Mouse (Mus musculus): ENCODE results near the gene Pou2af1. TPM values are rescaled to one million over a fixed set of nuclear protein-coding genes. Genes with fewer than 3 reads are reported as not detected.
A peak's percentile ranks its signal among the peaks of the same experiment; 100 is the strongest.

Pou2af1 gene
- polyA plus RNA-seq, 1 experiment from 2014 or later: not detected

GRCm38 (mm10) chr9:51185386-51185785, 28.1 kb upstream of the Pou2af1 start:
- no peak for TF ChIP-seq CTCF (IDR thresholded peaks at IDR 0.05; ENCODE audit: low read depth)
- peaks cover 6% of the 10 kb centered on the region; the same call in 1 of the 2 replicates for H3K4me1 ChIP-seq (replicated peaks; ENCODE audit: insufficient read depth, low read length)
- H3K36me3 ChIP-seq (ENCODE audit: insufficient read depth, low read length): no peaks in the 10 kb centered on the region
- H3K9ac ChIP-seq (ENCODE audit: low read depth, low read length): no peak overlapping the region
- no peak for ATAC-seq (replicated peaks; ENCODE audit: low FRiP score, low read depth)
- WGBS: 48% methylated on average over 4 of the region's 4 CpGs
- no peak overlapping the region for H3K27ac ChIP-seq
- no peak overlapping the region for H3K4me2 ChIP-seq (ENCODE audit: low read length)
- no peaks in the 10 kb centered on the region for H3K27me3 ChIP-seq (ENCODE audit: insufficient read depth, low read length)
- no peak overlapping the region for H3K4me3 ChIP-seq (replicated peaks; ENCODE audit: low read depth, low read length)
- DNase-seq (ENCODE audit: low spot score): no peak
- no peaks in the 10 kb centered on the region for H3K9me3 ChIP-seq (replicated peaks; ENCODE audit: low read length)

- H3K9me3 ChIP-seq (replicated peaks; ENCODE audit: low read length): no peaks in the 10 kb centered on the region
- no peak overlapping the region for H3K27ac ChIP-seq
- DNase-seq (ENCODE audit: low spot score) (no peak), ATAC-seq (replicated peaks; ENCODE audit: low FRiP score, low read depth) (no peak)
- peaks cover 6% of the 10 kb centered on the region; the same call in 1 of the 2 replicates for H3K4me1 ChIP-seq (replicated peaks; ENCODE audit: insufficient read depth, low read length)
- no peaks in the 10 kb centered on the region for H3K27me3 ChIP-seq (ENCODE audit: insufficient read depth, low read length)
- H3K9ac ChIP-seq (ENCODE audit: low read depth, low read length): no peak overlapping the region
- no peak overlapping the region for H3K4me2 ChIP-seq (ENCODE audit: low read length)
- no peak overlapping the region for H3K4me3 ChIP-seq (replicated peaks; ENCODE audit: low read depth, low read length)
- TF ChIP-seq CTCF (IDR thresholded peaks at IDR 0.05; ENCODE audit: low read depth): no peak
- no peaks in the 10 kb centered on the region for H3K36me3 ChIP-seq (ENCODE audit: insufficient read depth, low read length)
- WGBS: 79% methylated on average over 5 of the region's 5 CpGs
Measured at GRCm38 (mm10) chr9:51185871-51186270, 27.6 kb upstream of the Pou2af1 start.

GRCm38 (mm10) chr9:51190655-51191054, 22.9 kb upstream of the Pou2af1 start:
- no peak for TF ChIP-seq CTCF (IDR thresholded peaks at IDR 0.05; ENCODE audit: low read depth)
- Histone ChIP-seq H3K4me1 (replicated peaks; ENCODE audit: insufficient read depth, low read length) (no peaks in the 10 kb centered on the region), H3K27me3 (ENCODE audit: insufficient read depth, low read length) (no peaks in the 10 kb centered on the region), H3K9me3 (replicated peaks; ENCODE audit: low read length) (no peaks in the 10 kb centered on the region), H3K27ac (no peak overlapping the region), H3K4me3 (replicated peaks; ENCODE audit: low read depth, low read length) (no peak overlapping the region), H3K9ac (ENCODE audit: low read depth, low read length) (no peak overlapping the region), H3K36me3 (ENCODE audit: insufficient read depth, low read length) (no peaks in the 10 kb centered on the region), H3K4me2 (ENCODE audit: low read length) (no peak overlapping the region)
- ATAC-seq (replicated peaks; ENCODE audit: low FRiP score, low read depth): no peak
- DNase-seq (ENCODE audit: low spot score): no peak
- WGBS: 69% methylated on average over 3 of the region's 3 CpGs

- Histone ChIP-seq H3K9me3 (replicated peaks; ENCODE audit: low read length) (no peaks in the 10 kb centered on the region), H3K36me3 (ENCODE audit: insufficient read depth, low read length) (no peaks in the 10 kb centered on the region), H3K9ac (ENCODE audit: low read depth, low read length) (no peak overlapping the region), H3K27me3 (ENCODE audit: insufficient read depth, low read length) (no peaks in the 10 kb centered on the region), H3K4me3 (replicated peaks; ENCODE audit: low read depth, low read length) (no peak overlapping the region), H3K27ac (no peak overlapping the region), H3K4me1 (replicated peaks; ENCODE audit: insufficient read depth, low read length) (no peaks in the 10 kb centered on the region), H3K4me2 (ENCODE audit: low read length) (no peak overlapping the region)
- ATAC-seq (replicated peaks; ENCODE audit: low FRiP score, low read depth) (no peak), DNase-seq (ENCODE audit: low spot score) (no peak)
- 77% methylated on average over 4 of the region's 4 CpGs for WGBS
- no peak for TF ChIP-seq CTCF (IDR thresholded peaks at IDR 0.05; ENCODE audit: low read depth)
Measured at GRCm38 (mm10) chr9:51194790-51195189, 18.7 kb upstream of the Pou2af1 start.

- Histone ChIP-seq H3K9me3 (replicated peaks; ENCODE audit: low read length) (no peaks in the 10 kb centered on the region), H3K4me1 (replicated peaks; ENCODE audit: insufficient read depth, low read length) (no peaks in the 10 kb centered on the region), H3K9ac (ENCODE audit: low read depth, low read length) (no peak overlapping the region), H3K27me3 (ENCODE audit: insufficient read depth, low read length) (no peaks in the 10 kb centered on the region), H3K4me2 (ENCODE audit: low read length) (no peak overlapping the region), H3K27ac (no peak overlapping the region), H3K4me3 (replicated peaks; ENCODE audit: low read depth, low read length) (no peak overlapping the region), H3K36me3 (ENCODE audit: insufficient read depth, low read length) (no peaks in the 10 kb centered on the region)
- no peak for DNase-seq (ENCODE audit: low spot score)
- 88% methylated on average over 2 of the region's 2 CpGs for WGBS
- no peak for ATAC-seq (replicated peaks; ENCODE audit: low FRiP score, low read depth)
- no peak for TF ChIP-seq CTCF (IDR thresholded peaks at IDR 0.05; ENCODE audit: low read depth)
Measured at GRCm38 (mm10) chr9:51208974-51209332, 4.6 kb upstream of the Pou2af1 start.

DNA sequence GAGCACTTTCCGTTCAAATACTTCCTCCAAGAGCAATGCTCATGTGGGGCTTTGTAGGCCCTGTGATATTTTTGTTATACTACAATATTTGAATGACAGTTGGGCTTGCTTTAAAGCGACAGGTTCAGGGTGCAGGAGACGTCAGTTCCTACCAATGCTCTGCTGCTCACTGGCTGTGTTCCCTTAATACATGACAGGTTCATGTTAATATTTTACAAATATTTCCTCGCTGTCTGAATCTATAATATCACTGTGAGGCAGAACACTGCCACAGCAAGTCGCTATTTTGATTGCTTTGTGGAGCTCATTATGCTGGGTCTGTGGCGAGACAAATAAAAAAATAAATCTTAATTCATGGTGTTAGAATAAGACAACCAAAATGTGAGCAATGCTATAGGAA, 2.3 kb upstream of the Pou2af1 start:
- Histone ChIP-seq H3K9ac (ENCODE audit: low read depth, low read length) (no peak overlapping the region), H3K36me3 (ENCODE audit: insufficient read depth, low read length) (no peaks in the 10 kb centered on the region), H3K9me3 (replicated peaks; ENCODE audit: low read length) (no peaks in the 10 kb centered on the region), H3K27me3 (ENCODE audit: insufficient read depth, low read length) (no peaks in the 10 kb centered on the region), H3K4me1 (replicated peaks; ENCODE audit: insufficient read depth, low read length) (no peaks in the 10 kb centered on the region), H3K4me3 (replicated peaks; ENCODE audit: low read depth, low read length) (no peak overlapping the region), H3K4me2 (ENCODE audit: low read length) (no peak overlapping the region), H3K27ac (no peak overlapping the region)
- ATAC-seq (replicated peaks; ENCODE audit: low FRiP score, low read depth): no peak
- WGBS: 47% methylated on average over 6 of the region's 6 CpGs
- TF ChIP-seq CTCF (IDR thresholded peaks at IDR 0.05; ENCODE audit: low read depth): no peak
- peak; percentile 7 for DNase-seq (ENCODE audit: low spot score)

DNA sequence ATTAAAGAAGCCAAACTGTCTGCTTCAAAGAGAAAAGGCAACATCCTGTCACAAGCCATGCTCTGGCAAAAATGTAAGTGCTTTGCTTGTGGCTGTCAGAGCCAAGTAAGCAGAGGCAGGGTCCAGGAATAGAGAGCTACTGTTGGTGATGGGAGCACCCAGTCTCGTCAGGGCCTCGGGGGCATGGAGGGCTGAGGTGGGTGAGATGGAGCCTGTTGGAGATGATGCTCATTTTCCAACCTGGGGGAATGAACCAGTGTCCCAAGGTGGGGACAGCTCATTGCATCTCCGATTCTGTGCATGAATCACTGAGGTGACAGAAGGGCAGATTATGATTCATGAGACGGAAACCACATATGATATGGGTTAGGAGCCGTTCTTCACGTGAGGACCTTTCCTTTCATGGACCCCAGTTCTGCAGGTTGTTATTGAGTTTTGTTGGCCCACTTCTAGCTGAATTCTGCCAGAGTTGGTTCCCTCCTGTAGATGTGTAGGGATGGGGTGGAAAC, 275 bp downstream of the Pou2af1 start:
- Histone ChIP-seq H3K27me3 (ENCODE audit: insufficient read depth, low read length) (no peaks in the 10 kb centered on the region), H3K4me2 (ENCODE audit: low read length) (no peak overlapping the region), H3K9ac (ENCODE audit: low read depth, low read length) (no peak overlapping the region), H3K36me3 (ENCODE audit: insufficient read depth, low read length) (no peaks in the 10 kb centered on the region), H3K9me3 (replicated peaks; ENCODE audit: low read length) (no peaks in the 10 kb centered on the region), H3K4me1 (replicated peaks; ENCODE audit: insufficient read depth, low read length) (no peaks in the 10 kb centered on the region), H3K27ac (no peak overlapping the region), H3K4me3 (replicated peaks; ENCODE audit: low read depth, low read length) (no peak overlapping the region)
- no peak for DNase-seq (ENCODE audit: low spot score)
- 82% methylated on average over 6 of the region's 6 CpGs for WGBS
- no peak for ATAC-seq (replicated peaks; ENCODE audit: low FRiP score, low read depth)
- no peak for TF ChIP-seq CTCF (IDR thresholded peaks at IDR 0.05; ENCODE audit: low read depth)

All from kidney, postnatal 0 days (tissue).